ENCODE assay signal across 8 mouse cellular contexts in genomic region chr5:140872532-140873038, GRCm38 (mm10). TPM values are rescaled to one million over a fixed set of nuclear protein-coding genes. Genes with fewer than 3 reads are reported as not detected.
A peak's percentile ranks its signal among the peaks of the same experiment; 100 is the strongest.
DNase-seq lines count a peak whose midpoint lies in the region; ATAC-seq and TF ChIP-seq lines count a peak whose summit lies in the region.

No protein-coding gene starts in this region.

- no peak for DNase-seq in kidney, adult 11 months
- DNase-seq in liver, postnatal 0 days: no peak
- DNase-seq in urinary bladder, postnatal 36 days (ENCODE audit: low spot score in 2 of 2): no peak
- no peak for DNase-seq in ovary, adult 18-20 months (ENCODE audit: low spot score)
- no peak for DNase-seq in layer of hippocampus, adult 18-20 months (ENCODE audit: low spot score in 2 of 2)

- WGBS in kidney, embryonic 15.5 days: 23% methylated on average over 11 of the region's 11 CpGs
- 18% methylated on average over 11 of the region's 11 CpGs for WGBS in embryonic facial prominence, embryonic 12.5 days
- WGBS in liver, postnatal 0 days (ENCODE audit: insufficient replicate concordance): 15% methylated on average over 11 of the region's 11 CpGs
- 15% methylated on average over 11 of the region's 11 CpGs for WGBS in stomach, embryonic 16.5 days

- H3K4me1 ChIP-seq in kidney, embryonic 15.5 days: peaks cover 47% of the 10 kb centered on the region
- H3K4me1 ChIP-seq in embryonic facial prominence, embryonic 12.5 days: peaks cover 26% of the 10 kb centered on the region
- peaks cover 3% of the 10 kb centered on the region; the same call in 1 of the 2 replicates for H3K4me1 ChIP-seq in liver, postnatal 0 days (ENCODE audit: insufficient read depth)
- H3K4me1 ChIP-seq in stomach, embryonic 16.5 days (ENCODE audit: control insufficient read depth, insufficient read depth, low read length): peaks cover 28% of the 10 kb centered on the region

- no peaks in the 10 kb centered on the region for H3K36me3 ChIP-seq in kidney, embryonic 15.5 days
- no peaks in the 10 kb centered on the region for H3K36me3 ChIP-seq in embryonic facial prominence, embryonic 12.5 days
- no peaks in the 10 kb centered on the region for H3K36me3 ChIP-seq in liver, postnatal 0 days (replicated peaks; ENCODE audit: insufficient read depth, low read length)
- H3K36me3 ChIP-seq in stomach, embryonic 16.5 days (ENCODE audit: control insufficient read depth, insufficient read depth, low read length): no peaks in the 10 kb centered on the region

- TF ChIP-seq EP300 in liver, postnatal 0 days (IDR thresholded peaks at IDR 0.05; ENCODE audit: low read depth): no peak

- peak; percentile 41; the same call in 1 of the 2 replicates for ATAC-seq in kidney, embryonic 15.5 days (replicated peaks; ENCODE audit: low FRiP score)
- ATAC-seq in embryonic facial prominence, embryonic 12.5 days (ENCODE audit: insufficient number of reproducible peaks, insufficient read depth, low FRiP score, low TSS enrichment): no peak
- ATAC-seq in liver, postnatal 0 days: peak; percentile 56
- peak; percentile 35; the same call in 1 of the 2 replicates for ATAC-seq in stomach, embryonic 16.5 days (ENCODE audit: insufficient read depth, low FRiP score)

- peak overlapping the region; percentile 71 for H3K27ac ChIP-seq in kidney, embryonic 15.5 days
- 0 out of 2 replicates have a peak overlapping the region, but pooled peaks have one; percentile 58 for H3K27ac ChIP-seq in embryonic facial prominence, embryonic 12.5 days
- no peak overlapping the region for H3K27ac ChIP-seq in liver, postnatal 0 days (ENCODE audit: low read depth)
- H3K27ac ChIP-seq in stomach, embryonic 16.5 days (ENCODE audit: low read length): peak overlapping the region; percentile 84

- TF ChIP-seq CTCF in liver, postnatal 0 days (IDR thresholded peaks at IDR 0.05; ENCODE audit: low read depth): no peak

- H3K9me3 ChIP-seq in kidney, embryonic 15.5 days (replicated peaks): no peaks in the 10 kb centered on the region
- no peaks in the 10 kb centered on the region for H3K9me3 ChIP-seq in embryonic facial prominence, embryonic 12.5 days
- H3K9me3 ChIP-seq in liver, postnatal 0 days (ENCODE audit: low read length): no peaks in the 10 kb centered on the region
- H3K9me3 ChIP-seq in stomach, embryonic 16.5 days (replicated peaks; ENCODE audit: control insufficient read depth, low read length): no peaks in the 10 kb centered on the region

- 0 out of 2 replicates have a peak overlapping the region, but pooled peaks have one; percentile 7 for H3K9ac ChIP-seq in kidney, embryonic 15.5 days
- no peak overlapping the region for H3K9ac ChIP-seq in embryonic facial prominence, embryonic 12.5 days
- H3K9ac ChIP-seq in liver, postnatal 0 days (replicated peaks): no peak overlapping the region
- peak overlapping the region; percentile 46; the same call in 1 of the 2 replicates for H3K9ac ChIP-seq in stomach, embryonic 16.5 days (ENCODE audit: low read length)

- peak overlapping the region; percentile 23; the same call in 1 of the 2 replicates for H3K4me3 ChIP-seq in kidney, embryonic 15.5 days (replicated peaks)
- no peak overlapping the region for H3K4me3 ChIP-seq in embryonic facial prominence, embryonic 12.5 days
- no peak overlapping the region for H3K4me3 ChIP-seq in liver, postnatal 0 days (ENCODE audit: low read depth, low read length)
- H3K4me3 ChIP-seq in stomach, embryonic 16.5 days (replicated peaks; ENCODE audit: low read length): no peak overlapping the region

- H3K27me3 ChIP-seq in kidney, embryonic 15.5 days: no peaks in the 10 kb centered on the region
- H3K27me3 ChIP-seq in embryonic facial prominence, embryonic 12.5 days: peaks cover 6% of the 10 kb centered on the region; the same call in 1 of the 2 replicates
- H3K27me3 ChIP-seq in liver, postnatal 0 days (ENCODE audit: insufficient read depth, low read length): no peaks in the 10 kb centered on the region
- no peaks in the 10 kb centered on the region for H3K27me3 ChIP-seq in stomach, embryonic 16.5 days (ENCODE audit: control insufficient read depth, insufficient read depth, low read length)

- H3K4me2 ChIP-seq in kidney, embryonic 15.5 days: peak overlapping the region; percentile 51
- peak overlapping the region; percentile 41 for H3K4me2 ChIP-seq in embryonic facial prominence, embryonic 12.5 days (replicated peaks)
- peak overlapping the region; percentile 51 for H3K4me2 ChIP-seq in liver, postnatal 0 days (ENCODE audit: low read depth, low read length)
- H3K4me2 ChIP-seq in stomach, embryonic 16.5 days (ENCODE audit: low read depth, low read length): peak overlapping the region; percentile 40

RNA-seq across cellular contexts. Expression of gene Gna12, which starts 42.4 kb away (rescaled TPM):
- 15.9 and 16.1 TPM in 2 replicates for polyA plus RNA-seq in kidney, embryonic 15.5 days (2015; fragmentation: Nextera tagmentation; extraction: Ambion mirVana)
- 30.5 and 57.8 TPM in 2 replicates for polyA plus RNA-seq in embryonic facial prominence, embryonic 12.5 days (2016; fragmentation: Nextera tagmentation; extraction: Ambion mirVana)
- 12.7 and 14.5 TPM in 2 replicates for polyA plus RNA-seq in liver, postnatal 0 days (2015; fragmentation: Nextera tagmentation; extraction: Ambion mirVana)
- polyA plus RNA-seq in stomach, embryonic 16.5 days (2015; fragmentation: Nextera tagmentation; extraction: Ambion mirVana): 6.9 and 7.2 TPM in 2 replicates
- total RNA-seq in layer of hippocampus, adult 18-20 months (2021): 10 to 100 TPM; 86.2 to 95.6 TPM

Comparison
In these comparisons a context has a peak if more than half of its experiments do, and no peak if none do; other contexts are left out.
1. H3K9ac ChIP-seq: peak in kidney, embryonic 15.5 days (single experiment) and stomach, embryonic 16.5 days (single experiment); none in embryonic facial prominence, embryonic 12.5 days (single experiment) and liver, postnatal 0 days (single experiment).
2. Peak in every context shown above with its lines, with median percentiles within 50 percentile points of each other: H3K4me2 ChIP-seq.